Mouse (Mus musculus): Measurements from ENCODE around the gene Hist2h2be. TPM values are rescaled to one million over a fixed set of nuclear protein-coding genes. Genes with fewer than 3 reads are reported as not detected.
"Not testable (repeated sequence)": the region's sequence is repeated elsewhere in the genome, so short reads cannot be mapped to it uniquely, and the experiment has no call there.

Gene Hist2h2be
- total RNA-seq, 2 experiments from 2014 or later, result 6.9 to 7.1 TPM

- DNase-seq, result peak in 1 of 2 experiments; percentile 20
Observed at GRCm38 (mm10) chr3:96238954-96239793, 18.3 kb downstream of the Hist2h2be start, which contains the start of gene Hist2h3c2. Gene Hist2h3c2 (minus strand): TSS chr3:96239127.

DNA sequence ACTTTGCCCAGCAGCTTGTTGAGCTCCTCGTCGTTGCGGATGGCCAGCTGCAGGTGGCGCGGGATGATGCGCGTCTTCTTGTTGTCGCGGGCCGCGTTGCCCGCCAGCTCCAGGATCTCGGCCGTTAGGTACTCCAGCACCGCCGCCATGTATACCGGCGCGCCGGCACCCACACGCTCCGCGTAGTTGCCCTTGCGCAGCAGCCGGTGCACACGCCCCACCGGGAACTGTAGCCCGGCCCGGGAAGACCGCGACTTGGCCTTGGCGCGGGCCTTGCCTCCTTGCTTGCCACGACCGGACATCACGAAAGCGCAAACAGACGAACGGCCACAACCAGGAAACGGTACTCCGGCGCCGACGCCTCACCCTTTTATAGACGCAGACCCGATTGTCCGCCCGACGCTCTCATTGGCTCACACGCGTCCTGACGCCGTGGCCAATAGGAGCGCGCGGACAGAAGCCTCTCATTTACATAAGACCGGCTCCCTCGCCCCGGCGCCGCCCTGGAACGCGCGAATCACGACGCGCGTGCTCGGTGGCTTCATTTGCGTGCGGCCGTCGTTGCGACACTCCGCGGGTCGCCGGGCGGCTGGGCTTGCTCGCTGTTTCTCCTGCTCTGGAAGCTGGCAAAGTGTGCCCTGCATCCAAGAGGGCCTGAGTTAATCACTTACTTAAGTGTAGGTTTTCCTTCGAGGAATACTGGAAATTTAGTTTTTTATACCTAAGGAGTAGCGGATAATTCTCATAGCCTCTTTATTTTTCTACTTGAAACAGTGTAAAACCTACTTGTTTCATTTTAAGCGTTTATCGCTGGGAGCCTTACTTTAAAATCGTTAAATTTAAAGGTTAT, 19.3 kb downstream of the Hist2h2be start, which contains the start of gene Hist2h2aa2:
Gene Hist2h2aa2, minus strand, starts transcription at position 328 of the 850 bp plus-strand sequence.
- peak; percentile 97 for DNase-seq

GRCm38 (mm10) chr3:96240799-96241197, 19.9 kb downstream of the Hist2h2be start:
- no peak for DNase-seq

DNA sequence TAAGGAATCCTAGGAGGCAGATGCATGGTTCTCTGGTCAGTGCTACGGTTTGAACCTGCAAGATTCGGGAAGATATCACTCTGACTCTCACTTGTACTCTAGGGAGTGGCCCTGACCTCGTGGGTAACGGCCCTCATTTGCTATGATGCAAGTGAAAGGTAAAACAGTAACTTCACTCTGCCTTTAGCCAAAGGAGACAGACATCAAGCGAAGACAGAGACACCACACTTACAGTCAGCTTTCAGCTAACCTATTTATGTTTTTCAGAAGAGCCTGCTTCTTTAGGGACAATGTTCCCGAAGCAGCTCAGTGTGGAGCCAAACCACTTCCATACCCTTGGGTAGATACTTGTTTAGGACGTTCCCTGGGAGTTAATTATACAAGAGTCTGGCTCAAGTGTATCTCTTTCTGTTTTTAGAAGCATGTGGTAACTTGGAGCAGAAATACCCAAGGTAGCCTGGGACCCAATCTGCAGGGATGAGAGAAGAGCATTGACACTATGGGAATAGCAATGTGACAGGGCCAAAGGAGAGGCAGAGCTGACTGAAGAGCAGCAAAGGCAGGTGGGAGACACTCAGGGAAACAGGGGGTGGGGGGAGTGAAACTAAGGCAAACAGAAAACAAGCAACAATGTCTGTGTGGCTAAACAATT, 23.1 kb downstream of the Hist2h2be start:
- no peak for DNase-seq

- peak; percentile 89 for DNase-seq
Observed at GRCm38 (mm10) chr3:96245003-96245886, 24.3 kb downstream of the Hist2h2be start, which contains the start of gene Hist2h2aa1. Gene Hist2h2aa1 (plus strand): TSS chr3:96245497.

- DNase-seq, result not testable (repeated sequence)
Observed at GRCm38 (mm10) chr3:96246018-96246417, 25.1 kb downstream of the Hist2h2be start.

- DNase-seq, result not testable (repeated sequence)
Observed at GRCm38 (mm10) chr3:96246427-96246856, 25.5 kb downstream of the Hist2h2be start, which contains the start of gene Hist2h3c1. Gene Hist2h3c1 (plus strand): TSS chr3:96246685.

- no peak for DNase-seq
Observed at GRCm38 (mm10) chr3:96247356-96248140, 26.6 kb downstream of the Hist2h2be start.

DNA sequence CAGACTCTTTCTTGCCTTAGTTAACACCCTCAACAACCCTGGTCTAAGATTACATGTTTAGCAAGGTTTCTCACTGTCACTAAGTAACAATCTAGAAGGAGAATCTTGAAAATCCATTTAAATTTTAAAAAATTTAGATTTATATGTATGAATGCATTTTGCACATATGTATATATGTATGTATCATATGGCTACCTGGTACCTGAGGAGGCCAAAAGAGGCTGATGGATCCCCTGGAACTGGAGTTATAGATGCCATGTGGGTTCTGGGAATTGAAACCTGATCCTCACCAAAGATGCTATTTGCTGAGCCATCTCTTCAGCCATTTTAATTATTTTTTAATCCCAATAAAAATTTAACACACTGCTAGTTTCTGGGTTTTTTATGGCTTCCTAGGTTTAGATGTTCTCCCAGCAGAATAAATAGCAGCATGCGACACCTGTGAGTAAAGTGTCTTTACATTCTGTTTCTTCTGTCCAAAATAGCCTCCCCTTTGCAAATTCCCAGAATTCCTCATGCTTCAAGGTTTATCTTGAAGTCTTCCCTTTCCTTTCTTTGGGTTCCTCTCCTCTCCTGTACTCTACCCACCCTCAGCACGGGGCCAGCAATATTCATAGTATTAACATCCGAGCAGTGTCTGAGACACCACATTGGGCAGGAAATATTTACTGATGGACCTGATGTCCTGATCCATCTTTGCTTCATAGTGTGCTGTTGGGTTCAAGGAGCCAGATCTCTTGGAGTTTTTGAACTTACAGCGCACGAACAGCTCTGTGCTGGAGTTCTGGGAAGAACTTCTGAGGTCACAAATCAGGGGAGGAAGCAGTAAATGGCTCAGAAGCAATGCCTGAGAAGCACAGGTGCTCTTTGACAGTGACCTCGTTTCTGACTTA, 27.5 kb downstream of the Hist2h2be start:
- no peak for DNase-seq

GRCm38 (mm10) chr3:96249034-96249345, 28.1 kb downstream of the Hist2h2be start:
- DNase-seq, result no peak

DNA sequence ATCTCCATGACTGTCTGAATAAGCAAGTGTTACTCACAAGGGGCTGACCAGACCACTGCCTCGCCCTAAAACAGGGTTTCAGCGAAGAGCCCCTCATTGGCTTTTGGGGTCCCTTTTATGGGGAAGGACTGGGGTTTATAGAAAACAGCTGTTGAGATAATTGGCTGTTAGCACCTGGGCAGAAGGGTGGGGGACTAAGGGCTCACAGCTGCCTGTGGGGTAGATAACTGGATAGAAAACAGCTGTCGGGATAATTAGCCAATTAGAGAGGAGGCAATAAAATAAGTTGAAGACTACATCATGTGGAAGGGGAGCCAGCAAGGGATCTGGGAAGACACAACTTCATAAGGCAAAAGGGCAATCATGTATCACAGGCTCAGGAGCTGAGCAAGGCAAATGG, 30.0 kb downstream of the Hist2h2be start:
- DNase-seq, result no peak

GRCm38 (mm10) chr3:96251787-96252186, 30.9 kb downstream of the Hist2h2be start:
- DNase-seq, result no peak

GRCm38 (mm10) chr3:96254683-96255355, 33.9 kb downstream of the Hist2h2be start:
- DNase-seq, result no peak

- no peak for DNase-seq
Observed at GRCm38 (mm10) chr3:96255926-96256593, 35.1 kb downstream of the Hist2h2be start.

DNA sequence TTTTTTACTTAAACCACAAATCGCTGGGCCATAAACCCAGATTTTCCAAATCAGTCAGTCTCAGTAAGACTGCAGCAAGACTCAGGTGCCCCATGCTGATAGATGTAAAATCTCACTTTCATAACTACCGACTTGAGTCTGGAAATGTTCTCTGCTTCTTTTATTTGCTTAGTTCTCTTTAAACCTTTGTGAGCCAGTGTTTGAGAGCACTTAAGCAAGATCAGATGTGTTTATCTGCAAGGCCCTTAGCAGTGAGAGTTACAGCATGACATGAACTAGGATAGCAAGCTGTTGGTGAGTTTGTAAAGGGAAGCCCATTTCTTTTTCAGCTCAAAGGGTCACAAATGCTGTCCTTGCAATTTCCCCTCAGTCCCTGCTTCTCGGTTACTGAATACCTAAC, 36.3 kb downstream of the Hist2h2be start:
- no peak for DNase-seq

- no peak for DNase-seq
Observed at GRCm38 (mm10) chr3:96260220-96260619, 39.3 kb downstream of the Hist2h2be start.

DNA sequence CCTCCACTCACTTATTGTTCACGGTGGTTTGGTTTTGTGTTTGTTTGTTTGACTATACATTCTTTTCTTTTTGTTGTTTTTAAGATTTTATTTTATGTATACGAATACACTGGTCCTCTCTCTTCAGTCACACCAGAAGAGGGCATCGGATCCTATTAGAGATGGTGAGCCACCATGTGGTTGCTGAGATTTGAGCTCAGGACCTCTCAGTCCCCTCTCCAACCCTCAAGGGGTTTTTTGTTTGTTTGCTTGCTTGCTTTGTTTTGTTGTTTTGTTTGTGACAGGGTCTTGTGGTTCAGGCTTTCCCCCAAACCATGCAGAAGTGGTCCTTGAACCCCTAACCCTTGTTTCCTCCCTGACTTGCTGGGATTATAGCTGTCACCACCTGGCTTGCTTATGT, 40.7 kb downstream of the Hist2h2be start:
- no peak for DNase-seq

DNA sequence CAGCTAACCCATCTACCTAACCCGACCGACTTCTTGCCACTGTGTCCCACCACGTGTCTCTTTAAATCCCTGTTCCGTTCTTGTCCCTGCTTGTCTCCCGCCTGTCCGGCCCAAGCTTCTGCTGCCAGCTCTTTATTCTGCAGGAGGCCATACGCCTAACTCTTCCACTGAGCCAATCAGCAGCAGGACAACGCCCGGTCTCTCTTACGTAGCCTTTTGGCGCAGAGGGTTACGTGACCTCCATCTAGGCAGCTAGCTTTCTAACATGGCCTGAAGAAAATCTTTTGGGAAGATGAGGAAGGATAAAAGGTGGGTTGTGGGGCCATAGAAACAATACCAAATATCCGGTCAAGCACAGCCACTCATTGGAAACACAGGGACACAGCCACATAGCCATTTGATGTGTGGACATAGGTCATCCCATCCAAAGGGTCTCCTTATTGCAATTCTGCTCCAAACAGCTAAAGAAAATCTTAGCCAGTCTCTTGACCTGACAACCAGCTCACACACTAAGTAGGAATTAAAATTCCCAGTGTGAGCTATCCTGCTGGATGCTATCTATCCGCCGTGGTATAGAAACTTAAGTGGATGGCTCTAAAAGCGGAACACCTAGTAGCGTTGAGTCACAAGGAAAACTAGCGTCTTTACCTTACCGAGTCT, 41.4 kb downstream of the Hist2h2be start:
- peak; percentile 72 to 76 for DNase-seq

Data from layer of hippocampus, postnatal 36 days (tissue).